Mouse (Mus musculus): Measurements from ENCODE around the gene Cyp24a1.
A peak's percentile ranks its signal among the peaks of the same experiment; 100 is the strongest.
"Not testable (repeated sequence)": the region's sequence is repeated elsewhere in the genome, so short reads cannot be mapped to it uniquely, and the experiment has no call there.

The Cyp24a1 gene

DNA sequence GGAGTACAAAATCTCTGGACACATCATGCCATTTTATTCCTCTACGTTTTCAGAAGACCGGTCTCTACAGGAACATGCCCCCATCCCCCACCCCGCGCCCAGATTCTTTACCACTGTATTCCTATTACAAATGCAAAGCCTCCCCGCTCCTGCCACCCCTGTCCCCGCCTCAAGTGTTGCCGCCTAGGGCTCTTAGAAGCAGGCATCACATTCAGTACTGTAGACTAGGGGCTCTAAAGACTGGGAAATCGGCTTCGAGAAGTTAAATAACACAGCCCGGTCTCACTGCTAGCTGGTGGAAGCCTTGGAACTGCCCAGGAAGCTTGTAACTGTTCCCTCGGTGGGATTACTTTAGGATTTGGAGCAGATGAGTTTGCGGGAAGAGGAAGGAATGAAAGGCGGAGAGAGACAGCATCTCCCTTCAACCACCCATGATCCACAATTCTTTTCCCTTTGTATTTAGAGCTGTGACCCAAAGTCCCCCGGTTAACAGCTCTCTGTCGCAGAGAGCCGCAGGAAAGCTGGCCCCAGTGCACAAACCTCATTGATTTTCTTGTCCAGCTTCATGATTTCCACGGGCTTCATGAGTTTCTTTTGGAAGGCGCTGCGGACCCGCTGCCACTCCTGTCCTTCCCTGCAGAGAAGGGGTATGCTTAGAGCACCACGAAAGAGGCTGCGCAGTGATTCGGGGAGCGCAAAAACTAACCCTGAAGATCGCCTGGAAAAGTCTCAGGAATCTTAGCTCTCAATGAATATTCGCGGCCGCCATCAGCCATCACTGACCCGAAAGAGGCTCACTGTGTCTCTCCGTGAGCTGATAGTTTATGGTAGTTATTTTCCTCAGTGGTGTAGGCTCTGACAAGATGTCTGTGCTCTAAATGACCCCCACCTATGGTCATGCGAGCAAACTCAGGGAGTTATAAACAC is 1.9 kb downstream of the Cyp24a1 start:
- no peak for DNase-seq

DNA sequence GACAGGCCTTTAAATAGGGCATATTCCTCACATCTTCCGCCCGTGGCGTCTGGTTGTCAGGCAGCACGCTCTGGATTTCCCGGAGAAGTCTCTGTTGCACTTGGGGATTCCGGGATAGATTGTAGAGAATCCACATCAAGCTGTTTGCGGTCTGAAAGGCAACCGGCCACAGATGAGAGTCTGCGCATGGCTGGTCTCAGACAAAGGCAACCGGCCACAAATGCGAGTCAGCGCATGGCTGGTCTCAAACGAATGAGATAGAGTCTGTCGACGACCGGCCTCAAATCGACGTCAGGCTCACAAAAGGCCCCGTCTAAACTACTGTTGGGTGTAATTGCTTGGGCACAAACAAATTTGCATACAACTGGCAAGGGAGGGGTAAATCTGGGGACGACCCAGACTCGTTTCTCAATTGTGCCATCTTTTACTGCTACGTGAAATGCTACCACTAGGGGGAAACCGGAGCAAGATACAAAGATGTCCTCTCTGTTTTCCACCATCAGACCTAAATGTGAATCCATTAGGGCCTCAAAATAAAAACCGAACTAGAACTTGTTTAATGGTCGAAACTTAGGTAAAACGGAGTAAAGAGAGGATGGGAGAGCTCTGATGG is 8.9 kb downstream of the Cyp24a1 start:
- peak; percentile 26 to 33 for DNase-seq

DNA sequence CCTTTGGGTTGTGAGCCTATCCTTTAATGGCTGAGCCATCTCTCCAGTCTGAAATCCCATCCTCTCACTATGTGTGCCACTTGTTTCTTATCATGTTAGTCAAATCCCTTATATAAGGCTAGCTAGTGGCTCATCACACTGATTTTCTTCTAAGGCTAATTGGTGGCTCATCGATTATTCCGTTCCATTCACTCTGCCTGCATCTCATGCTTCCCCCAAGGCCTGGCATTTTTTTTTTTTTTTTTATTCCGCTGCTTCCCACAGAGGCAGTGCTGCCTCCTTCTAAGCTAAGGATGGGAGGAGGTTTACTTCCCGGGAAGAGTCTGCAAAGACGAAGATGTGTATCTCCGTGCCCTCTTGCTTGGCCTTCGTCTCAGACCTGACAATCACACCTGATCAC is 9.7 kb downstream of the Cyp24a1 start:
- no peak for DNase-seq

DNA sequence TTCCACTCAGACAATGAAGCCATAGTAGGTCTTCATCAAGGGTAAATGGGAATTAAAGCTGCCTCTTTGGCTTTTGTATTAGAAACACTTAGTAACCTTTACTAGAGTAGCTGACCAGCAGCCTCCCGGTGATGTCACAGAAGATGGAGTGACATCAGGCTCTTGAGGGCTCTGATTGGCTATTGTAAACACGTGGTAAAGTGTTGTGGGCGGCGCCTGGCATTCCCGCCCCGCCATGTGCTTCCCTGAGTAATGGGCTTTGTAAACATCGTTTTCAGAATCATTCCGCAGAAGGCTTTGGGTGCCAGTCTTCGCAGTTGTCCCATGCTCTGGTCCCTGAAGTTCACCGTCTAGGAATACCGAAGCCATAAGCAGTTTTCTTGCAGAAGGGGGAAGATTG is 13.0 kb downstream of the Cyp24a1 start:
- DNase-seq = no peak

DNA sequence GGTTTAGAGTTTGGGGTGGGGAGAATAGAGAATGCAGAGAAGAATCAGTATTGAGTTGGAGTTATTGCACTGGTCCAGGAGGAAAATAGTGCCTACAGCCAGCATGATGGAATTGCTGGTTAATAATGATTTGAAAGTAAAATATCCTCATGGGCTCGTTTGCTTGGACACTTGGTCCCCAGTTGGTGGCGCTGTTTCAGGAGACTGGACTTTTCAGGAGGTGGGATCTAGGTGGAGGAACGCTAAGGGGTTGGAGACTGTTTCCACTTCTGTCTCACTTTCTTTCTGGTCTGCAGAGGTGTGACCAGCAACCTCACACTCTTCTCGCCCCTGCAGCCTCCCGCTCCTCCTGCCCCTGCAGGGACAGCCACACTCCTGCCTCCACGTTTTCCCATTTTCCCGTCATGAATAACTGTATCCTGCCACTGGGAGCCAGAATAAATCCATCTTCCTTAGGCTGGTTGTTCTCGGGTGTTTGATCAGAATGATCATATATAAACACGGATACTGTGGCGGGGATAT is 14.9 kb downstream of the Cyp24a1 start:
- DNase-seq = no peak

DNA sequence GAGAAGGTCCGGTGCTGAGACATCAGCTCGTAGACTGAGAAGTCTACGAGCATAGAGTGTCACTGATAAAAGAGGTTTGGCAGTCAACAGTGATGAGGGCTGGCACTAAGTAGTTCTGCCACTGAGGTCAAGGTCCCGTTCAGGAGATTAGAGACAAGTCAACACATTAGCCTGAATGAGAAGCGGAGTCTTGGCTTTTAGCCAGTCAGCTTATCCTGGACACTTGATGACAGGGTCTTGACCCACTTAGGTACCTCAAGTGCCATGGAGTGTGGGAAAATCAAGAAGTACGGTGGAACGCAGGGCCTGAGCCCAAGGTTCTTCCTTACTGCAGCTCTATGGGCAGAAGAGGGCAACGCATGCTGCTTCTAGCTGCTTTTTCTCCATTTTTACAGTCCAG is 20.3 kb downstream of the Cyp24a1 start:
- no peak for DNase-seq

DNA sequence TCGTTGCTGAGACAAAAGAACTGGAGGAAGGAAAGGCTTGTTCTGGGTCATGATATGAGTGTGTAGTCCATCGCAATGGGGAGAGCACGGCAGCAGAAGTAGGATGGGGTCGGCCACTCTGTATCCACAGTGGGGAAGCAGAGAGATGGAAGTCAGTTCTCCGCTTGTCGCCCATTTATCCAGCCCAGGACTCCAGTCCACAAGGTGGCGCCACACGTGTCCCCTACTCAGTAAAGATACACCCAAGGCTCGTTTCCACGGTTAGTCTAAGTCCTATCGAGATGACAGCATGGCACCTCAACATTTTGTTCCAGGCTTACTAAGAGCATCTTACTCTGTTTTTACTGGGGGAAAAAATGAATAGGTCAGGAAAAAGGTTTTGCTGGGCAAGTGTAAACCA is 20.7 kb downstream of the Cyp24a1 start:
- peak; percentile 42 to 48 for DNase-seq

DNA sequence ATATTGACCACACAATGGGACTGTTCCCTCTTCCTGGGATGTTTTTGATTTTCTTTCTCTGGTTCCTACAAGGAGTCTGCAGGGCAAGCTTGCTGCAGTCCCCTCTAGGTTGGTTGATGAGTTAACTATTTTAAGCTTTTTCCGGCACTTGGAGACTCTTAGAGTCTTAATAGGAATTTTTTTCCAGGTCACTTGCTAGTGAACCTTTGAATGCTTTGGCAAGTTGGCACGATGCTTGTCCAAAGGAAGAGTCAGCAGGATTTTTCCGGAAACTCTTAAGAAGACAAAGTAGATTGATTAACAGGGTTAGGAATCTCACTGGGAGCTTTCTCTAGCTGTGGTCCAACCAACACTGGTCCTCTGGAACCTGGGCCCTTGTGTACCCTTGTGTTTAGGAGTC is 21.8 kb downstream of the Cyp24a1 start:
- no peak for DNase-seq

DNA sequence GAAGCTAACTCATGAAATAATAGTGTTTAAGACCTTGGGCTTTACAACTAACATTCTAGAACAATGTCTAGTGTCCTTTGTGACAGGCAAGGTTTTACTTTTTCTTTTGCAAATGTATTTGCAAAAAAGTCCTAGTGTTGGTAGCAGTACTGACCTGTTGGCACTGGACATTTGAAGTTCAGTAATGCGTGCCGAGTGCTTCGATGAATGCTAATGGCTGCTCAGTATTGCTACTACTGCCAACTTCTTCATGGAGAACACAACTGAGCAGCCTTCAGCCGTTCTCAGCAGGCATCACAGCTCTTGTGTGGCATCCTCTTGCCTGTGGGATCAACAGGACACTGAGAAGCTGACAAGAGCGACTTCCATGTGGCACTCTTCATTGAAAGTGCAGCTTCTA is 22.8 kb downstream of the Cyp24a1 start:
- DNase-seq = no peak

DNA sequence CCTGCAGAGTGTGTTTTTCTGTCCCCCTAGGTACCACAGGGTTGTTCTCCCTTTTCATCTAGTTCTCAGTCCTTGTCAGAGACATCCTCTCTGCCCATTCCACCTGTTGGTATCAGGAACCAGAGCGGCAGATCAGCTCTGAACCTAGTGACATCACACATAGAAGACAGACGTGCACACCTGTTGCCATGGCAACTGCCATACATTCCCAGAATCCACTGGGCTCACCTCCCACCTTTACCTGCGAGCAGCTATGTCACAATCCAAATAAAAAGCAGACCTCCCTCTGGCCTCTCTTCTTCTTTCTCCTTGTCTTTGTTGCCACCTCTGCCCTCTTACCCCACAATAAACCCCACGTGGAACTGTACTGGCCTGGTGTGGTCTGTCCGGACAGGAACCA is 26.4 kb downstream of the Cyp24a1 start:
- DNase-seq = no peak

DNA sequence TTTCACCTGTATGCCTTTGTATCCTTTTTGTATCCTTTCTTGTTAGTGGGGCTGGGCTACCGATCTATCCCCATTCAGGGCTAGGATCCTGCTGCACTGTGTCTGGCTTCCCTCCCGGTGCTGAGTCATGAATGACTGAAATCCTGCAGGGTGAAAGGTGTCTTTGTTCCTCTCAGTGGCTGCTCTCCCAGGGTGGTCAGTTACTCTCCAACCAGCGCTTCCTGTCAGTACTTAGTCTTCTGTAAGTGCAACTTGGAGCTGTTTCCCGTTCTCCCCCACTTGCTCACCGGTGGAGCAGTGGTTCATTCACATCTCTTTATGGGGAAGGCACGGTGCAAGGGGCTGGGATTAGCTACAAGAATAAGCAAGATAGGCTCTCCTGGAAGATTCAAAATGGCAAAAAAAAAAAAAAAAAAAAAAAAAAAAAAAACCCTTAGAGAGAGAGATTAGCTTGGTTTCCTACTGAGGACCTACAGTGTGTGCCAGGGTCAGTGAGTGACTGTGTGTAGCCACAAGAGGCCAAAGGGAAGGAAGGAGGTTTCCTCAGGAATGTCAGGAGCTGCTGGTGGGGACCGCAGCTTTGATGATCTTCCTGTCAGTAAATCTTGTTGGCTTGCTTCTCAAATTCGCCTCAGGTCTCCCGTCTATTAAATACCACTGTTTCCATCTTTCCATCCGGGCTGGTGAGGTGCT is 27.2 kb downstream of the Cyp24a1 start:
- no peak for DNase-seq

DNA sequence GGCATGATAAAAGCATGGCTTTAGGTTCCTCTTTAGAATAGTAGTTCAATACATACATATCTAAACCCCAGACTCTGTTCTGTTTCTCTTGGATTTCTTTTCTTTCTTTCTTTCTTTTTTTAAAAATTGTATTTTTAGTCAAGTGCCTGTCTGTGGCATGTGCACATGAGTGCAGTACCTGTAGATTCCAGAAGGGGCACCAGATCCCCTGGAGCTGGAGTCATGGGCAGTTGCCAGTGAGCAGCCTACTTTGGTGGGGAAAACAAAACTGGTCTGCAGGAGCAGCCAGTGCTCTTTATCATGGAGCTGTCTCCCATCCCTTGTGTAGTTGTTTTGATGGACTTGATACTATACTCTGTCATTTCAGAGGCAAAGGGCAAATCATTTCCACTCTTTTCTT is 28.9 kb downstream of the Cyp24a1 start:
- peak; percentile 25 to 31 for DNase-seq

DNA sequence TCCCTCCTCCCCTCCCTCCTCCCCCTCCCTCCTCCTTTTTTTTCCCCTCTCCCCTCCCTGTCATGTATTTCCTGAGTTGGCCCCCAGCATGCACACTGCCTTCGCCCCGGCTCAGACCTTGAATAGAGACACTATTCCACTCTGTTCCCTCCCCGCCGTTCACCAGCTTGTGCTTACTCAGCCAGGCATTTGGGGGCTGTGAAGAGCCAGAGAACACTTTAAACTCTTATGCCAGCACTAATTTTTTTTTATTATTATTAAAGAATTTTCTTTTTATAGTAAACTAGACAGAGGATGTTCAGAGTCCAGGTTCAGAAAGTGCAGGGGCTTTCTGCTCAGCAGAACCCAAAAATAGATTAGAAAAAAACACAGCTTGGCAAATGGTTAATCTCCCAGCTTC is 32.1 kb downstream of the Cyp24a1 start:
- DNase-seq = no peak

DNA sequence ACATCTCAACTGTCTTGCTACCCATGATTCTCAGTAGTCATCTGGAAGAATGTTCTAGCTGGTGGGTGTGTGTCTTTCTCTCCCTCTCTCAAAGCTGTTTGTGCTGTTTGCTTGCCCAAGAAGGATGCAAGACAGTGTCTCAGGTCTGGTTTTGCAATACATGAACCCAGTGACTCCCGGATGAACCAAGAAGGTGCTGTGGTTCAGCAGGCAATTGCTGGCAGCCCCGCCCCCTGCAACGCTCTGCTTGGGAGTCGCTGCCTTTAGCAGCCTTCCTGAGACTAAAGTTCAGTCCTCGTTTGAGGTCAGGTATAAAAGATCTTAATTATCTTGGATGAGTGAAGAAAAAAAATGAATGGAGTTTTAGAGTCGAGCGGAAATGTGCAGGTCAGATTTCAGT is 35.3 kb downstream of the Cyp24a1 start:
- DNase-seq = no peak

DNA sequence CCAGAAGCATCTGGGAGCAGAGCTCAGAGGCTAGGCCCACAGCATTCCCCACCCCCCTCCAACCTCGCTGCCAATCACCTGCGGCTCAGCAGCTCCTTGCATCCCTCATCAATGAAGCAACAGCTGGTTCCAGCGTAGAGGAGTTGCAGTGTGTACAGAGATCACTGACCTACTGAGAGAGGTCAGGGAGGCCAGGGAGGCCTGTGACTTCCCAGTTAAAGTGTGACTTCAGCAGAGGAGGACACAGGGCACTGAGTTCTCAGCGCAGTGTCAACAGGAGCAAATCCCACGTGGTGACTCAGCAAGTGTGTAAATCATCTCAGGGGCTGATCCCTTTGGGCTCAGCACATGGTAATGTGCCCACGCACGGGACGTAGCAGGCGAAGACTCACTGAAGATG is 37.1 kb downstream of the Cyp24a1 start:
- DNase-seq = no peak

DNA sequence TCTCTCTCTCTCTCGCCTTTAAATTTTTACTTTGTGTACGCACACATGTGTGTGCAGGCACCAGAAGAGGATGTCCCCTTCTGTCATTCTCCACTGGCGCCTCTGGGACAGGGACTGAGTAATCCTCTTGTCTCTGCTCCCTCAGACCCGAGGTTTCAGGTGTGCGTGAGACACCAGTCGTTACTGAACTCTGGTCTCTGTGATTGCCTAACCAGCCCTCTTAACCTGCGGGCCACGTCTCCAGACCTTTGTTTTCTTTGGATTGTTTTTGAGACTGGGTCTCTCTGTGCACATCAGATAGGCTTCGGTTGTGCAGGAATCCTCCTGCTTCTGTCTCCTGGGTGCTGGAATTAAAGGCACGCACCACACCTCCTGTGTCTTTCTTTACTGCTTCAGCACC is 37.8 kb downstream of the Cyp24a1 start:
- DNase-seq = no peak

DNA sequence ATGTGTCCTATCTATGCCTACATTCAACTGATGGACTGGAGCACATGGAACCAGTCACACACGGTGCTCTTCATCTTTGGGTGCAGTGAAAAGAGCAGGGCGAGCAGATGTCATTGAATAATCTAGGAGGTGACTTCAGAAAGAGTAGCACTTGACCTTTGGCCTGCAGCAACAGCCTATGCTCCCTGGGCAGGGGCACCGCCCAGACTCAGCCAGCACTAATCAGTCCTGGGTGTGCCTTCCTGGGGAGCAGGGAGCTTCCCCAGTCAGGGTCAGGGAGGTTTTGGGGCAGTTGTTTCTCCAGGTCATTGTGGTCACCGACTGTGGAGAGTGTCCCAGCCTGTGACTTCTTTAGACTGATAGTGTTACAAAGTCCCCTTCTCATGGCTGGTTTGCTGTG is 43.1 kb downstream of the Cyp24a1 start:
- DNase-seq = not testable (repeated sequence)

DNA sequence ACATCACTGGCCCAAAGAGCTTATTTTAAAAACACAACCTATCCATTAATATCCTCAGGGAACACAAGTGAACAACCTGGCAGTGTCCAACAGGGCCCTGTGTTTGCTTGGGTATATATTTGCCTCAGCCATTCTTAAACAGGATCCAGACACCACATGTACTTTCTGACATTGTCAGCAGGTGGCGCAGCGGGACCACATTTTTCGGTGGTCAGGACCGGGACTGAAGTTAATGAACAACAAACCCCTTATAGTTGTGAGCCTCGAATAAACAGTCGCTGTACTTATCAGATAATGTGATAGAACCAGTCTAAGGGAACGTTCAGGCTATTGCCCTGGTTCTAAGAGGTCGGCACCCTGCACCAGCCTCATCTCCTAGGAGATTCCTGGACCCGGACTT is 46.0 kb downstream of the Cyp24a1 start:
- DNase-seq = peak; percentile 77 to 79

DNA sequence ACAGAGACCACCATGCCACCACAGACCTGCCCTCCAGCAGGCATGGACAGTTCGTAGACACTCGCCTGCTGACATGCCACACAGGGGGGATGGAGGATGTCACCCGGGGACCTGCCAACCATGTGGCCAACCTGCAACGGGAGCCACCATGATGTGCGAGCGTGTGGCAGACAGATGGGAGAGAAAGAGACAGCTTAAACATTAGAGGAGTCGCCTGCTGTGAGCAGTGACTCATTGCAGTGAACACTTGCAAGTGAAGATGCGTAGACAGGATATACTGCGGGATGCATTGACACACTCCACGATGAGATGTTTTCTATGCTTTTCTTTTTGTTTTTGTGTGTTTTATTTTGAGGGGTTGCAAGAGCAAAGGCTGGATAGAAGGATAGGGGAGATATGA is 49.3 kb downstream of the Cyp24a1 start:
- no peak for DNase-seq

DNA sequence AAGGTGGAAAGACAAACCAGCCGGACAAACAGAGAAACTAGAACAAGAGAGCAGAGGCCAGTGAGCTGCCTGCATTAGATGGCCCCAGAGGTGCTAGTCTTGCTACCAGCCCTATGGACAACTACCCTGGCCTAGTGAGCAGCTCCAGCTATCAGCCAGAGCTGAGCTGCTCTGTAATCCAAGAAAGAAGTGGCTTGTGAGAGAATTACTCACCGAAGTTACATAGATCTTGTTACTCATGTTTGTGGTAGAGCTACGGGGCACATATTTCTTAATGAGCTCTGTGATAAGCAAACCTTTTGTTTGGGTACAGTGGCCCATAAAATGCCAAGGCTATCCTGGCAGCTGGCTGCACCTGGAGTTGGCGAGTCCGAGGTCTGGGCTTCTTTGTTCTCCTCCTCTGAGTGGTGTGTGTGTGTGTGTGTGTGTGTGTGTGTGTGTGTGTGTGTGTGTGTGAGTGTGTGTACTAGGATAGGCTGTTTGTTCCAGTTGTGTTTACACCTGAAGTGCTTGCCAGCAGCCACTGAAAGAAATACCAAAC is 50.0 kb downstream of the Cyp24a1 start:
- DNase-seq = no peak

DNA sequence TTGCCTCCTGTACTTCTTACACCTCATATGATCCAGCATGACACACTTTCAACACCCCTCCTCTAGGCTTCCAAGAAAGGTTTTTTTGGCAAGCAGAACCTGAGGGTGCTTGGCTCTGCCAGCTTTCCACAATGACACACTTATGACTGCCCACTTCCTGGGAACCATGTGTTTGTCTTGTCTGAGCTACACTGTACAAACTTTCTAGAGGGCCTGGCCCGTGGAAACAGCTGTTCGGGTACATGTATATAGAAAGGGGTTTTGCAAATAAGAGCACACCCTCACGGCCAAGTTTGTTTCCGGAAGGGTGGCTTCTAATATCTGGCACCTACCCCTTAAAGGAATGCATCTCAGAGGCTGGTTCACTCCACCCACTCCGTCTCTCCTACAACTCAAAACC is 51.1 kb downstream of the Cyp24a1 start:
- DNase-seq = no peak

DNA sequence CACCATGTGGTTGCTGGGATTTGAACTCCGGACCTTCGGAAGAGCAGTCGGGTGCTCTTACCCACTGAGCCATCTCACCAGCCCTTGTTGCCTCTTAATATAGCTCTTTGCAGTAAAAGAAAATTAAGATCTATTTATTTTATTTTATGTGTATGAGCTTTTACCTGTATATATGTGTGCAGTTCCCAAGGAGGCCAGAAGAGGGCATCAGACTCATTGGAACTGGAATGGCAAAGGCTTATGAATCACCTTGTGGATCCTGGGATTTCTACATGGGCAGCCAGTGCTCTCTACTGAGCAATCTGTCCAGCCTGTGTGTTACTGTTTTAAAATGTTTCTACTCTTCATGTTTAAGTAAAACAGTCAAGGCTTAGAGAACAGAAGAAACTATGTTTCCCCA is 54.4 kb downstream of the Cyp24a1 start:
- peak; percentile 29 to 32 for DNase-seq

DNA sequence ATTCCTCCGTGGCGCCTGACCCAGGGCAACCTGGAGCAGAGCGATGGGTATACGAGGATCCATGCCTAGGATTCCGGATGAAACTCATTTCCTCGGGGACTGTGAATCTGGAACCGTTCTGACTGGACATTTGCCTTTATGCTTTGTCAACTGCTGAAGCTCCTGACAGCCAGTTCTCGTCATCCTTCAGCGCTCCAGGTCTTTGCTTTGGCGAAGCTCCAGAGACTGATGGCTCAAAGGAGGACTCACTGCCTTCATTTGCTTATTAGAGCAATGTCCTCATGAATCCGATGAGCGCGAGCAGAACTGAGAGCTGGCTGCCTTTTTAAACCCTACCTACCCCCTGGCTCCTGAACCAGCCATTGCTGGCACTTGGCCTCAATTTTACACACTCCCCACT is 58.2 kb downstream of the Cyp24a1 start:
- DNase-seq = no peak

All from B cell, adult 2 months (primary cell).